Mouse (Mus musculus): ENCODE measurements around the gene Creld1. TPM values are rescaled to one million over a fixed set of nuclear protein-coding genes. Genes with fewer than 3 reads are reported as not detected.

The Creld1 gene
- polyA plus RNA-seq, 1 experiment from 2014 or later = 92.9 TPM

DNA sequence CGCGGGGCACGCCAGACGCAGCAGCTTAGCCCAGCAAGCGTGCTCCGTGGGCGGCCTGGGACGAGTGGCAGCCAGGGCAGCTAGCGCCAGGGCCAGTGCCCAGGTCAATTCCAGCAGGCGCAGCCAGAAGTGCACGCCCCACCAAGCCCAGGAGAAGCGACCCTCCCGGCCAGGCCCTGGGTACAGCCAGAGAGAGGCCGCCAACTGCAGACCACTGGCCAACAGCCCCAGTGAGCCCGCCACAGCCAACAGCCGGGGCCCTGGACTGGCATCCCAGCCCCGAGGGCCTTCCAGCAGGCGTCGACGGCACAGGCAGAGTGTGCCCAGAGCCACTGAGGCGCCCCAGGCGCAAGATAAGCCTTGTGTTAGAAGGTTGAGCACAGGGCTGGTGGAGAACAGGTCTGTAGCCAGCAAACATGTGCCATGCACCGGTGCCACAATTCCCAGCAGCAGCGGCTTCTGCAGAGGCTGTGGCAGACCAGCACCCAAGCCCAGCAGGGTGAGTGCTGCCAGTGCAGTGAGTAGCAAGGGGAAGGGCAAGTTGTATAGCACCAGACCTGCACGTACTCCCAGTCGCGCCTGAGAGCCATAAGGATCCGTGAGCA, 12.1 kb downstream of the Creld1 start:
- H3K4me1 ChIP-seq (ENCODE audit: control insufficient read depth, insufficient read depth, low read depth, low read length) = peaks cover 9% of the 10 kb centered on the region
- no peaks in the 10 kb centered on the region; the same call in none of the 2 replicates for H3K27me3 ChIP-seq (replicated peaks; ENCODE audit: control insufficient read depth, insufficient read depth, low read length)
- ATAC-seq = 0 out of 2 replicates have a peak, but pooled peaks have one; percentile 18
- peak overlapping the region; percentile 37; the same call in 1 of the 2 replicates for H3K4me3 ChIP-seq (ENCODE audit: low read length)
- peak overlapping the region; percentile 49 for H3K9ac ChIP-seq (ENCODE audit: low read depth, low read length)
- peaks cover 15% of the 10 kb centered on the region; the same call in 1 of the 2 replicates for H3K36me3 ChIP-seq (ENCODE audit: control insufficient read depth, insufficient read depth, low read length)
- no peaks in the 10 kb centered on the region for H3K9me3 ChIP-seq (ENCODE audit: control insufficient read depth, low read length)
- H3K27ac ChIP-seq (ENCODE audit: low read depth, low read length) = no peak overlapping the region
- WGBS = 48% methylated on average over 28 of the region's 28 CpGs
- peak overlapping the region; percentile 60 for H3K4me2 ChIP-seq (ENCODE audit: low read length)

DNA sequence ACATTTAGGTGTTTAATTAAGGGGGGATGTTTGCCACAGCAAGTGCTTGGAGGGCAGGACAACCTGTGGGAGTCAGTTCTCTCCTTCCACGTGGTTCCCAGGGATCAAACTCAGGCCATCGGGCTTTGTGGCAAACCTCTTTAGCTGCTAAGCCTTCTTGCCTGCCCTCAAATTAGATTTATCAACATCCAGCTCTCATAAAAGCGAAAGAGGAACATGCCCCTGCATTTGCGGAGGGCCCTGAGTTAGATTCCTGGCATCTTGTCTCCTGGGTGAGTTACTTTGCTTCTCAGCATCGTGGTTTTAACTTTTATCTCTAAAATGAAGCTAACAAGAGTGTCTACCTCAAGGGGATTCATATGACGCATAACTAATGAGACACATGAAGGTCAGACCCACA, 16.2 kb downstream of the Creld1 start:
- no peaks in the 10 kb centered on the region; the same call in none of the 2 replicates for H3K27me3 ChIP-seq (replicated peaks; ENCODE audit: control insufficient read depth, insufficient read depth, low read length)
- no peak overlapping the region for H3K4me3 ChIP-seq (ENCODE audit: low read length)
- H3K36me3 ChIP-seq (ENCODE audit: control insufficient read depth, insufficient read depth, low read length) = peaks cover 5% of the 10 kb centered on the region; the same call in 1 of the 2 replicates
- no peak overlapping the region for H3K9ac ChIP-seq (ENCODE audit: low read depth, low read length)
- H3K4me2 ChIP-seq (ENCODE audit: low read length) = no peak overlapping the region
- ATAC-seq = no peak
- H3K27ac ChIP-seq (ENCODE audit: low read depth, low read length) = no peak overlapping the region
- H3K9me3 ChIP-seq (ENCODE audit: control insufficient read depth, low read length) = 0 out of 2 replicates have a peak, but pooled peaks cover 2% of the 10 kb centered on the region
- peaks cover 12% of the 10 kb centered on the region for H3K4me1 ChIP-seq (ENCODE audit: control insufficient read depth, insufficient read depth, low read depth, low read length)
- WGBS = 89% methylated on average over 6 of the region's 6 CpGs

DNA sequence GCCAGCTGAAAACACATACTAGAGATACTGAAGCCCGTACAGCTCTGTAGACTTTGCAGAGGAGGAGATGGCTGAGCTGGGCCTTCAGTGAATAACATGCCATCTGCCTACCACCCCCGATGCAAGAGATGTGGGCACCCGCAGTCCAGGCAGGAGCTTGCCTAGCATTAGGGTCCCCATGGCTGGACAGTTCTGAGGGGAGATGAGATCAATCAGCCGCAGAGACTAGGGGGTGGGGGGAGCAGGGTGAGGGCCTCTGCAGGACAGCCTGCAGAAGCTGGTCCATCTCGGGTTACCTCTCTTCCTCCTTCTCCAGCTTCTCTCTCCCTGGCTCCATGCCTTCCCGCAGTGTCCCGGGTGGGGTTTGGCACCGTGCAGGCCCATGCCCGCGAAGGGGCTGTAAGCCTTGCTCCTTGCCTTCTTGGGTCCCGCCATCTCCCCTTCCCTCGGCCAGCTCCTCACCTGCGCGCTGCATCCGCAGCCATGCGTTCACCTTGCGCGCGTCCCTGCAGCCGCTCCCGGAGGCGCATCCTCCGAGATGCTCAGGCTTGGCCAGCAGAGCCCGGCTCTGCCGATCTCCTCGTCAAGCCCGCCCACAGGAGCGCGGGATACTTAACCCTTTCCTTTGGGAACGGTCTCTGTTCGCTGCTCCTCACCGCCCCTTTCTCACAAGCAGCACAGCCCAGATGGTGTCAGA, 18.4 kb downstream of the Creld1 start, which contains the start of gene Prrt3:
Prrt3 (minus strand) TSS at position 544 of the 697 bp plus-strand sequence.
- Histone ChIP-seq H3K4me2 (ENCODE audit: low read length) (peak within 1 kb of the TSS; percentile 69), H3K27me3 (replicated peaks; ENCODE audit: control insufficient read depth, insufficient read depth, low read length) (no peaks in the 10 kb centered on the region), H3K27ac (ENCODE audit: low read depth, low read length) (peak within 1 kb of the TSS; percentile 74), H3K9ac (ENCODE audit: low read depth, low read length) (peak within 1 kb of the TSS; percentile 80), H3K4me1 (ENCODE audit: control insufficient read depth, insufficient read depth, low read depth, low read length) (peaks cover 6% of the 10 kb centered on the region), H3K36me3 (ENCODE audit: control insufficient read depth, insufficient read depth, low read length) (peaks cover 5% of the 10 kb centered on the region; the same call in 1 of the 2 replicates), H3K9me3 (ENCODE audit: control insufficient read depth, low read length) (0 out of 2 replicates have a peak, but pooled peaks cover 2% of the 10 kb centered on the region), H3K4me3 (ENCODE audit: low read length) (peak within 1 kb of the TSS; percentile 69)
- peak; percentile 94 for ATAC-seq
- 1% methylated on average over 32 of the region's 32 CpGs for WGBS

DNA sequence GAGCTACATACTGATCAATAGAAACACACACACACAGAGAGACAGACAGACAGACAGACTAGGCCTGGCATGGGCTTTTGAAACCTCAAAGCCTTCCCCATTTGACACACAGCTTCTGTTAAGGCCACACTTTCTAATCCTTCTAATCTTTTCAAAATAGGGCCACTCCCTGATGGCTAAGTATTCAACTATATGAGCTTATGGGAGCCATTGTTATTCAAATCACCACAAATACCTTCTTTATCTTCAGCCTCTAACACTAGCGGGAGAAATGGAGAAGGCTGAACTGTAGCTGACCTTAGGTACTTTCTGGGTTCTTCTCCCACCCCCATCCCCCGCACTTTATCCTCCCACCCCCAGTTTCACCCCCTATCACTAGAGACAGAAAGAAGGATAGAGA, 19.7 kb downstream of the Creld1 start:
- Histone ChIP-seq H3K9ac (ENCODE audit: low read depth, low read length) (no peak overlapping the region), H3K36me3 (ENCODE audit: control insufficient read depth, insufficient read depth, low read length) (no peaks in the 10 kb centered on the region), H3K4me1 (ENCODE audit: control insufficient read depth, insufficient read depth, low read depth, low read length) (peaks cover 6% of the 10 kb centered on the region), H3K4me2 (ENCODE audit: low read length) (no peak overlapping the region), H3K27me3 (replicated peaks; ENCODE audit: control insufficient read depth, insufficient read depth, low read length) (no peaks in the 10 kb centered on the region), H3K27ac (ENCODE audit: low read depth, low read length) (no peak overlapping the region), H3K9me3 (ENCODE audit: control insufficient read depth, low read length) (0 out of 2 replicates have a peak, but pooled peaks cover 2% of the 10 kb centered on the region), H3K4me3 (ENCODE audit: low read length) (no peak overlapping the region)
- no peak for ATAC-seq
- 56% methylated on average over 2 of the region's 2 CpGs for WGBS

DNA sequence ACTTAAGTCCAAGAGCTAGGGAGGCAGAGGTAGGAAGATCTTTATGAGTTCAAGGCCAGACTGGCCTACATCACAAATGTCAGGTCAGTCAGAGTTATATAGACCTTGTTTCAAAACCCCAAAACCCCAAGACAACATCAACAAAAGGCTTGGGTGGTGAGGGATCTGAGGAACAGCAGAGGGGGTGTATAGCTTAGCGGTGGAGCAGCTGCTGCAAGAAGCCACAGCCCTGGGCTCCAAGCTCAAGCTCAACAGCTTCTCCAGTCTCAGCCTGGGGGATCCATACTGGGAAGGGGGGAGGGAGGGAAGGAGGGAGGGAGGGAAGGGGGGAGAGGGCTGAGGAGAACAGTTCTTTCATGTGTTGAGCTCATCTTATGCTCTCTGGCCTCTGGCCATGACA, 22.6 kb downstream of the Creld1 start:
- WGBS = 89% methylated on average over 1 of the region's 1 CpGs
- no peak for ATAC-seq

DNA sequence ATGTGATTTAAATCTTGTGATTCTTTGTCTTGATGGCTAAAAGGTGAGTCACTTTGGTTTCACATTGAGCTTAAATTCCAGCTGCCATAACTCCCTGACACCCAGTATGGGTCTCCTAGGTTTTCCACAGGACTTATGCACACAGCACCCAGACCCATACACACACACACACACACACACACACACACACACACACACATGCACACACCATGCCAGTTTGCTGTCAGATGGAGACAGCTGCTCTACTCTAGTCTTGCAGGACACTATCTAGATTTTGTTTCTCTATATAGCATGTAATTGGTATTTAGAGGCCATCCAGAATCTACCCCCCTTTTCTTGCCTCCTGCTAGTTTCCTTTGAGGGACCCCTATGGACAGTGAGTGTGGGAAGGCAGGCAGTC, 24.0 kb downstream of the Creld1 start:
- Histone ChIP-seq H3K9me3 (ENCODE audit: control insufficient read depth, low read length) (0 out of 2 replicates have a peak, but pooled peaks cover 2% of the 10 kb centered on the region), H3K36me3 (ENCODE audit: control insufficient read depth, insufficient read depth, low read length) (no peaks in the 10 kb centered on the region), H3K4me2 (ENCODE audit: low read length) (no peak overlapping the region), H3K4me3 (ENCODE audit: low read length) (no peak overlapping the region), H3K27ac (ENCODE audit: low read depth, low read length) (no peak overlapping the region), H3K4me1 (ENCODE audit: control insufficient read depth, insufficient read depth, low read depth, low read length) (peaks cover 3% of the 10 kb centered on the region), H3K27me3 (replicated peaks; ENCODE audit: control insufficient read depth, insufficient read depth, low read length) (no peaks in the 10 kb centered on the region), H3K9ac (ENCODE audit: low read depth, low read length) (no peak overlapping the region)
- no peak for ATAC-seq

More for the DNA sequence above, 22.6 kb downstream of the Creld1 start:
- Histone ChIP-seq H3K9me3 (ENCODE audit: control insufficient read depth, low read length) (0 out of 2 replicates have a peak, but pooled peaks cover 2% of the 10 kb centered on the region), H3K27me3 (replicated peaks; ENCODE audit: control insufficient read depth, insufficient read depth, low read length) (no peaks in the 10 kb centered on the region), H3K4me2 (ENCODE audit: low read length) (no peak overlapping the region), H3K4me3 (ENCODE audit: low read length) (no peak overlapping the region), H3K27ac (ENCODE audit: low read depth, low read length) (no peak overlapping the region), H3K9ac (ENCODE audit: low read depth, low read length) (no peak overlapping the region), H3K36me3 (ENCODE audit: control insufficient read depth, insufficient read depth, low read length) (no peaks in the 10 kb centered on the region), H3K4me1 (ENCODE audit: control insufficient read depth, insufficient read depth, low read depth, low read length) (peaks cover 6% of the 10 kb centered on the region)

DNA sequence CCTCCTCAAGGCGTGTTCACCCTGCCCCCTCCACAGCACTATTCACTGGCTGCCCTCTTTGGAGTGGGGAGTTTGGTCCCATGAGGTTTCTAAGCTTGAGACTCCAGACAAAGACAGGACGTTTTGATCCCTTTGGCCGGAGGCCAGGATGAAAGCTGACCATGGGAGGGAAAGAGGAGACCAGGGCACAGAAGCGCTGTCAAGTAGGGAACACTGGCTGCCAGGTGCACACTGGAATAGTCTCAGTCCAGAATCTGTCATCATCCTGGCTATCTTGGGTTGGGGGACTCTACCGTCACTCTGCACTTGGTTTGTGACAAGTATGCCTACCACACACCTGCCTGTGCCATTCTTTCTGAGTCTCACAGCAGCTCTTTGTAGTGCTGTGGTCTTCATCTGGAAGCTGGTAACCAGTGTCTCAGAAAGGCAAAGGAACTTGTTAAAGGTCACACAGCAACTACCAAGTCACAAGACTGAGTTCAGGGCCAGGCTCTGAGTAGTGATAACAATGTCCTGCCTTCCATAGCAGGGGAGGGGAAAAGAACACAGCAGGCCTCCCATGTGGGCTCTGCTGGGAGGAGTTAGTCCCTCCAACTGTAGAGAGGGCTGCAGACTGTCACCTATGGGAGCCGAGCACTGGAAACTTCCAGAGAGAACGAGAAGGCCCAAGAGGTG, 25.3 kb downstream of the Creld1 start:
- Histone ChIP-seq H3K4me2 (ENCODE audit: low read length) (no peak overlapping the region), H3K9ac (ENCODE audit: low read depth, low read length) (no peak overlapping the region), H3K27ac (ENCODE audit: low read depth, low read length) (peak overlapping the region; percentile 23; the same call in 1 of the 2 replicates), H3K4me1 (ENCODE audit: control insufficient read depth, insufficient read depth, low read depth, low read length) (no peaks in the 10 kb centered on the region), H3K9me3 (ENCODE audit: control insufficient read depth, low read length) (0 out of 2 replicates have a peak, but pooled peaks cover 2% of the 10 kb centered on the region), H3K27me3 (replicated peaks; ENCODE audit: control insufficient read depth, insufficient read depth, low read length) (no peaks in the 10 kb centered on the region), H3K4me3 (ENCODE audit: low read length) (no peak overlapping the region), H3K36me3 (ENCODE audit: control insufficient read depth, insufficient read depth, low read length) (no peaks in the 10 kb centered on the region)
- 56% methylated on average over 7 of the region's 7 CpGs for WGBS
- ATAC-seq = no peak

DNA sequence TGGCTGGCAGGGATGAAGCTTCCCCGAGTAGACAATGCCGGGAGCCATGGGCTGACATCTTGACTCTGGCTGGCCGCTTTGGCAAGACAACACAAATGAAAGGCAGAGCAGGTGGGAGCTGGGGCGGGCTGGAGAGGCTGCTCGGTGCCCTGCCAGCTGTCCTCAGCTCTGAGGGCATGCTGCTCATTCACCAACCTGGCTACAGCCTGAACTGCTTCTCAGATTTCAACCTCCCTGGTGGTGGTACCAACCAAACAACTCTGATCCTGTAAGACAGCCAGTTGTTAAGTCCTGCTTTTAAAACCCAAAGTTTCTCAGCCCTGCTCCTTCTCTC, 25.8 kb downstream of the Creld1 start:
- Histone ChIP-seq H3K27ac (ENCODE audit: low read depth, low read length) (peak overlapping the region; percentile 23; the same call in 1 of the 2 replicates), H3K27me3 (replicated peaks; ENCODE audit: control insufficient read depth, insufficient read depth, low read length) (no peaks in the 10 kb centered on the region), H3K4me2 (ENCODE audit: low read length) (no peak overlapping the region), H3K9me3 (ENCODE audit: control insufficient read depth, low read length) (no peaks in the 10 kb centered on the region), H3K36me3 (ENCODE audit: control insufficient read depth, insufficient read depth, low read length) (peaks cover 3% of the 10 kb centered on the region; the same call in 1 of the 2 replicates), H3K9ac (ENCODE audit: low read depth, low read length) (no peak overlapping the region), H3K4me1 (ENCODE audit: control insufficient read depth, insufficient read depth, low read depth, low read length) (no peaks in the 10 kb centered on the region), H3K4me3 (ENCODE audit: low read length) (no peak overlapping the region)
- 45% methylated on average over 5 of the region's 5 CpGs for WGBS
- no peak for ATAC-seq

DNA sequence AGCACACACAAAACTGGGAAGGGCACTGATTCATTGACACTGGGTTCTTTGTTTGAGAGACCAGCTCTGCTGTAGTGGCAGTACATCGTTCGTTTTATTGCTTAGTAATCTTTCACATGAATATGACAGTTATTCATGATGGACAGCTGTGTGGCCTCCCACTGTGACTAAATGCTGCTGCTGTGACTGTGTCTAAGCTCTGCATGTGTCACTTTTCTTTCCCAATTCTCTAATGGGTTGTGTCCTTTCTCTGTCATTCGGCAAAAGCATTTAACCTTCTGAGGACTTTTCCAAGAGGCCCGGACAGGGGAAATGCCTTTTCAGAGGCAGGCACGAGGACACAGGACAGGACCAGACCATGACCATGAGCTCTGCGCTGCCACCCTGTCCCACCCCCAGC, 30.8 kb downstream of the Creld1 start:
- WGBS = 89% methylated on average over 6 of the region's 6 CpGs
- no peak overlapping the region for H3K27ac ChIP-seq (ENCODE audit: low read depth, low read length)
- ATAC-seq = no peak
- no peak overlapping the region for H3K4me2 ChIP-seq (ENCODE audit: low read length)
- no peaks in the 10 kb centered on the region for H3K4me1 ChIP-seq (ENCODE audit: control insufficient read depth, insufficient read depth, low read depth, low read length)
- no peaks in the 10 kb centered on the region for H3K27me3 ChIP-seq (replicated peaks; ENCODE audit: control insufficient read depth, insufficient read depth, low read length)
- no peaks in the 10 kb centered on the region for H3K9me3 ChIP-seq (ENCODE audit: control insufficient read depth, low read length)
- no peak overlapping the region for H3K4me3 ChIP-seq (ENCODE audit: low read length)
- H3K9ac ChIP-seq (ENCODE audit: low read depth, low read length) = no peak overlapping the region
- H3K36me3 ChIP-seq (ENCODE audit: control insufficient read depth, insufficient read depth, low read length) = peaks cover 52% of the 10 kb centered on the region
